Mouse (Mus musculus) spleen, adult 2 months (tissue): Measurements from ENCODE around the gene A930017K11Rik.

Experiments used
- CTCF ChIP-seq: fragments of 200-500 bp; IDR thresholded peaks from 2 replicates; pipeline ENCODE4 v1.5.1; 2011; ENCODE audit warnings: mild to moderate bottlenecking, inconsistent platforms; ENCODE audit not compliant: insufficient read depth, insufficient read length, insufficient replicate concordance; ENCODE audit errors: extremely low read depth
- POLR2A ChIP-seq: fragments of 200-500 bp; IDR thresholded peaks from 2 replicates; pipeline ENCODE4 v1.6.1; 2011; ENCODE audit warnings: low read depth, low read length, inconsistent platforms

- TF ChIP-seq CTCF (no peak), POLR2A (no peak)
These were observed 44.7 kb downstream of the A930017K11Rik start for GRCm38 (mm10) chr17:25907640-25908039.
